Mouse (Mus musculus) heart, postnatal 25 days (tissue): ENCODE results near the gene Nkg7. TPM values are rescaled to one million over a fixed set of nuclear protein-coding genes. Genes with fewer than 3 reads are reported as not detected.
A peak's percentile ranks its signal among the peaks of the same experiment; 100 is the strongest.

ENCODE experiments used
- DNase-seq: peaks from one replicate; pipeline ENCODE4 v3.0.0; 2022; ENCODE audit warnings: low spot score
- intact Hi-C: fragments of 180-260 bp; cut with DNase I; formaldehyde crosslinking; loops from one replicate; pipeline ENCODE4 v1.15.1; 2025
- microRNA-seq: library from miRNA; unstranded; fragments of <30 nt; microRNA quantifications from one replicate; pipeline ENCODE4 v1.2.0, GENCODE M21; 2022
- total RNA-seq, 2 experiments: library from RNA; stranded (reverse); gene quantifications; 2 replicates each; pipeline ENCODE4 v1.2.3; 2021

The Nkg7 gene
- total RNA-seq, 2 experiments from 2014 or later: not detected

DNA sequence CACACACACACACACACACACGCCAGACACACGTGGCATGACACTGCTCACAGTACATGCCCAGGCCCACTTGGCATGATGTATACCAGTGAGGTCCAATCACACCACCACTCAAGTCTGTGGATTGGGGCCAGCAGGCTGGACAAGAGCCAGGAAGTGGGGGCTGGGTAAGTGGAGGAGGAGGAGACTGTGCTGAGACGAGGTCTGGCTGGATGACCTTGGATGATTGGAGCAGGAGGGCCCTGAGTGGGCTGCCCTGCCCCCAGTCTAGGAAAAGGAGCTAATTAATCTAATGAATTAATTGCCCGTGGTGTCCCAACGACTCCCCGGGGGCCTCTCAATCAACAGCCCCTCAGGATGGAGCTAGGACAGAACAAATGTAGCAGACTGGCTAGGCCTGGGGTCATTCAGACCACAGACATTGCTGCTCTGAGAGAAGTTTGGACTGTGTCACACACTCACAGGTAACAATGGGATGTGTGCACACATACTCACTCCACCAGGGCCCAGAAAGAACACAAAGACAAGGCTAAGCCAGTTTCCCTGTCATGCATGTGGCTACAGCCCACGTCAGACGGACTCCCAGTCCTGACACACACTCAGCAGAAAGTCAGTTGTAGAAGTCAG lies 45.3 kb downstream of the Nkg7 start:
- DNase-seq: no peak
- intact Hi-C loops: no loop called here

DNA sequence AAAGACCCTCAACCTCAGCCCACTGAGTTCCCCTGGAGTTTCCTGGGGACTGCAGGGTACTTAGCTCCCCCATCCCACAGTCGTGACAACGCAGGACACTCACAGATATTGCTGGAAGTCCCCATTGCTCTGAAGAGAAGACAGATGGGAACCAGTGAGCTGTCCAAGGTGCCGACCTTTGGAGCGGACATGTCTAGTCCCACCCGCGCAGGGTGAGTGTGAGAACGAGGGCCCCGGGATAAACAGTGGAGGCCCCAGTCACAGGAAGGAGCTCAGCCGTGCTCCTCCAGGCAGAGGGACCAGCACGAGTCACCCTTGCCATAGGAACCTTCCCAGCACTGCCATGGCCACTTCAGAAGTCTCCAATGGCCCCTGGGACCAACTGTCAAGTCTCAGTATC lies 46.4 kb downstream of the Nkg7 start:
- intact Hi-C loops: no loop called here
- no peak for DNase-seq

Small RNAs within 50 kb of the gene (microRNA-seq; reads per million reads assigned to microRNA genes)
- 5.6 reads per million, percentile 16 among the genes with 10 or more reads in this experiment for gene Mir7051

Other genes with a start within 250 kb of the Nkg7 start
- 10 to 100 TPM; 17.3 to 18.4 TPM for gene Zfp715, start 123.8 kb upstream of the Nkg7 start, total RNA-seq
- gene Siglecf, start 85.7 kb upstream of the Nkg7 start, total RNA-seq: not detected
- under 1 TPM; 0.13 to 0.14 TPM for gene Siglecg, start 28.9 kb upstream of the Nkg7 start, total RNA-seq
- not detected for gene Lim2, start 9.4 kb upstream of the Nkg7 start, total RNA-seq
- not detected for gene Cldnd2, start 3.7 kb downstream of the Nkg7 start, total RNA-seq
- gene Etfb, start 7.0 kb downstream of the Nkg7 start, total RNA-seq: 1,000 to 10,000 TPM; 1,293 to 1,340 TPM
- gene Gm45233, start 7.1 kb downstream of the Nkg7 start, total RNA-seq: under 1 TPM; 0.39 to 0.61 TPM
- 1 to 10 TPM in 1 of 2 experiments, under 1 TPM in 1; 0.81 to 1.8 TPM for gene Vsig10l, start 26.1 kb downstream of the Nkg7 start, total RNA-seq
- gene Iglon5, start 53.0 kb downstream of the Nkg7 start, total RNA-seq: under 1 TPM; 0.13 to 0.22 TPM
- not detected for gene 4931406B18Rik, start 68.9 kb downstream of the Nkg7 start, total RNA-seq
- 1 to 10 TPM; 3.2 to 3.4 TPM for gene Cd33, start 107.4 kb downstream of the Nkg7 start, total RNA-seq
- gene Zfp658, start 125.2 kb downstream of the Nkg7 start, total RNA-seq: 1 to 10 TPM in 1 of 2 experiments, under 1 TPM in 1; 0.70 to 1.1 TPM
- 1 to 10 TPM; 7.4 to 7.7 TPM for gene Zfp719, start 142.5 kb downstream of the Nkg7 start, total RNA-seq
- not detected for gene Zfp819, start 170.1 kb downstream of the Nkg7 start, total RNA-seq
- gene Ceacam18, start 197.6 kb downstream of the Nkg7 start, total RNA-seq: not detected
- gene Siglece, start 223.1 kb downstream of the Nkg7 start, total RNA-seq: 1 to 10 TPM; 1.1 TPM
- gene Ctu1, start 234.9 kb downstream of the Nkg7 start, total RNA-seq: 1 to 10 TPM; 3.2 to 3.8 TPM